Mouse (Mus musculus) liver, embryonic 13.5 days (tissue): ENCODE results near the gene Zdhhc14. TPM values are rescaled to one million over a fixed set of nuclear protein-coding genes. Genes with fewer than 3 reads are reported as not detected.

Experiments used
- ATAC-seq: fragments of 200-750 bp; cut with Nextera tagmentation; 2 replicates; pipeline ENCODE4 v1.8.0; 2017; ENCODE audit warnings: low read depth, mild to moderate bottlenecking, moderate number of reproducible peaks, moderate library complexity
- DNase-seq: peaks from one replicate; pipeline ENCODE4 v3.0.0; 2022
- H3K27ac ChIP-seq: fragments of 300-500 bp; sonication (generic); 2 replicates; pipeline ENCODE4 v1.5.1; 2015; ENCODE audit warnings: moderate library complexity, mild to moderate bottlenecking, inconsistent platforms
- H3K27me3 ChIP-seq: fragments of 300-500 bp; sonication (generic); 2 replicates; pipeline ENCODE4 v1.6.1; 2015; ENCODE audit warnings: mild to moderate bottlenecking, inconsistent platforms
- H3K36me3 ChIP-seq: fragments of 300-500 bp; sonication (generic); 2 replicates; pipeline ENCODE4 v1.6.1; 2015; ENCODE audit warnings: mild to moderate bottlenecking, inconsistent platforms
- H3K4me1 ChIP-seq: fragments of 300-500 bp; sonication (generic); replicated peaks from 2 replicates; pipeline ENCODE4 v1.6.1; 2015; ENCODE audit warnings: inconsistent platforms
- H3K4me2 ChIP-seq: fragments of 300-500 bp; sonication (generic); 2 replicates; pipeline ENCODE4 v1.6.1; 2015; ENCODE audit warnings: inconsistent platforms, mild to moderate bottlenecking, moderate library complexity
- H3K4me3 ChIP-seq: fragments of 300-500 bp; sonication (generic); replicated peaks from 2 replicates; pipeline ENCODE4 v1.5.1; 2015; ENCODE audit warnings: mild to moderate bottlenecking, inconsistent platforms
- H3K9ac ChIP-seq: fragments of 300-500 bp; sonication (generic); 2 replicates; pipeline ENCODE4 v1.6.1; 2015; ENCODE audit warnings: mild to moderate bottlenecking, inconsistent platforms
- H3K9me3 ChIP-seq: fragments of 300-500 bp; sonication (generic); replicated peaks from 2 replicates; pipeline ENCODE4 v1.6.1; 2016; ENCODE audit warnings: inconsistent platforms
- WGBS: fragments of 180-500 bp; shearing (Covaris S2); methylation state at CpG from one replicate; pipeline ENCODE4 v1.1.7; 2015; ENCODE audit not compliant: insufficient replicate concordance; 5-methylcytosine and 5-hydroxymethylcytosine counted together
- polyA plus RNA-seq: library from polyadenylated mRNA; unstranded; fragments of >200 nt; fragmentation: Nextera tagmentation; extraction: Ambion mirVana; gene quantifications from 2 replicates; pipeline ENCODE4 v1.2.1, GENCODE M21; 2015

Zdhhc14 gene
- polyA plus RNA-seq, 1 experiment from 2014 or later = 4.7 TPM

DNA sequence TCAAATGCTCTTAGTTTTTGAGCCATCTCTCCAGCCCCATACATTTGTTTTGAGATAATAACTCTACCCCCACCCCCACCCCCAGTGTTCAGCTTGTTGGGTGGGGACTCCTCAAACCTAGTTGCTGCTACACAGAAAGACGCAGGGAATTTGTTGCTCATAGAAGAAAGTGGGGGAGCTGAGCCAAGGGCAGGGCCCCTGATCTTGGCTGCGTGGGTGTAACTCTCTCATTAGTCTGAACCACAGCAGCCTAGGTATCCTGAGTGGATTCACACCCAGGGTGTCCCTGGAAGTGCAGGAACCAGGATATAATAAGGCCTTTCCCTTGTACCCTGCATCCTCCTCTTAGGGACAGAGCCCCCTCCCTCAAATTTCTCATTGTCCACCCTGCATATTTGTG is 142.9 kb downstream of the Zdhhc14 start:
- no peak for ATAC-seq
- Histone ChIP-seq H3K4me1 (no peaks in the 10 kb centered on the region), H3K27me3 (no peaks in the 10 kb centered on the region), H3K27ac (no peak overlapping the region), H3K4me3 (no peak overlapping the region), H3K36me3 (no peaks in the 10 kb centered on the region), H3K4me2 (no peak overlapping the region), H3K9ac (no peak overlapping the region), H3K9me3 (no peaks in the 10 kb centered on the region)
- WGBS = 77% methylated on average over 2 of the region's 2 CpGs
- no peak for DNase-seq

DNA sequence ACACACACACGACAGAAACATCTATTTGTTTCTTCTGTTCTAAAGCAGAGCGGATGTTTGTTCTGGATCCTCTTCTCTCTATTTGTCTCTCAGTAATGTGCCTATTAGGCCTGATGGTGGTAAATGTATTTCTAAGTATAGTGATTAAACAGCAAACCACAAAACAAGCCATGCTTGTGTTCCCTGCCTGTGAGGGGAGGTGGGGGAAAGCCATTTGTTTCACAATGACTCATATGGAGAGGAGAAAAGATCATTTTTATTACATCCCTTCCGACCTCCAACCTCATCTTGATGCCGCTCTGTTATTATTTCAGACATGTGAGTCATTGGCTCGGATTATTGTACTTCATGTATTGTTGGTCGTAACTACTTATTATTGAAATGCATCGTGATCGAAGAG is 149.1 kb downstream of the Zdhhc14 start:
- no peak overlapping the region for H3K27ac ChIP-seq
- no peaks in the 10 kb centered on the region for H3K36me3 ChIP-seq
- 82% methylated on average over 8 of the region's 8 CpGs for WGBS
- ATAC-seq (no peak), DNase-seq (no peak)
- no peaks in the 10 kb centered on the region for H3K27me3 ChIP-seq
- no peak overlapping the region for H3K4me3 ChIP-seq
- H3K4me1 ChIP-seq = no peaks in the 10 kb centered on the region
- no peak overlapping the region for H3K9ac ChIP-seq
- H3K9me3 ChIP-seq = no peaks in the 10 kb centered on the region
- no peak overlapping the region for H3K4me2 ChIP-seq

DNA sequence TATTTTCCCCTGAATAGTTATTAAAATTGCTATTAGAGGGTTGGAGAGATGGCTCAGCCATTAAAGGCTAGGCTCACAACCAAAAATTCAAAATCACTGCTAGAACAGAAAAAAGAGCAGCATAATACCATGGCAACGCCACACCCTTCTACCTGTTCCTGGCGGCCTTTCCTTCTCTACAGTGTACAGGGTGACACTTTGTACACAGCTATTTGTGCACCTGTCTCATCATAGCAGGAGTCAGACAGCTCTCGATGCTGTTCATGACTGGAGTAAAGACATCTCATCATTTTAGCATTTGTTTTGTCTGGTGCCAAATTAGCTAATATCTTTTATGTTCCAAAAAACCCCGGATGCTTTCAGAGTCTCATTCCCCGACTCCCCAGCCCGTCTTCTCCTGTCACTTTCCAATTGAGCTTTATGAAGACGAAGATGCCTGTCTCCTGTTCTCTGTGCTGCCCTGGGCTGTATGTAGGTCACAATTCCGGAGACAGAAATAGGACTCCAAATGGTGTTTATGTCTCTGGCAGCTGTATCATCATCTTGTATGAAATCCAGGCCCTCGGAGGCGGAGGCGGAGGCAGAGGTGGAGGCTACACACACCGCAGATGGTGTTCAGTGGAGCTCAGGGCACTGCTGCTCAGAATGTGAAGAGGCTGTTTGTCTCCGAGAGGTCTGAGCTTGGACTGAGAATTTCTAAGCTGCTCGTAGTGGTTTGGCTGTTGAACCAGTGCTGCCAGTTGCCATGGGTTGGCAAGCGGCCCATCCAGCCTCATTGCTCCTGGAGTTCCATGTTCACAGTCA is 150.8 kb downstream of the Zdhhc14 start:
- Histone ChIP-seq H3K4me1 (no peaks in the 10 kb centered on the region), H3K9me3 (no peaks in the 10 kb centered on the region), H3K36me3 (no peaks in the 10 kb centered on the region), H3K4me3 (no peak overlapping the region), H3K27me3 (no peaks in the 10 kb centered on the region), H3K9ac (no peak overlapping the region), H3K27ac (no peak overlapping the region), H3K4me2 (no peak overlapping the region)
- ATAC-seq (no peak), DNase-seq (no peak)
- 85% methylated on average over 15 of the region's 15 CpGs for WGBS

DNA sequence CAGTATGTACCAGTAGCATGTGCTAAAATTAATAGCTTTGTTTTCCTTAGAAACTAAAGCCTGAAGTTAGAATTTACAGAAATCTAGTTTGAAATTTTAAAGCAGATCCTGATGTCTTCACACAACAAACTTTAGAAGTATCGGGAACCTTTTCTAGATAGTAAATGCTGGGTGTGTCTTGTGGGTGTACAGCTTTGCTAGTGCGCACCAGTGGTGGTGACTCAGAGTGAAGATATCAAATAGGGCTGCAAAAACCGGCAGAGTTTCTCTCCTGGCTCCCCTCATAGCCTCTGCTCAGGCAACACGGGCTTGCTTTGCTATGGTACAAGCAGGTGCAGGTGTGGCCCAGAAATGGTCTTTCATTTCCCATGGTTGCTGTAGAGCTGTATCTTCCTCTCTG is 157.8 kb downstream of the Zdhhc14 start:
- Histone ChIP-seq H3K4me1 (no peaks in the 10 kb centered on the region), H3K4me3 (no peak overlapping the region), H3K9me3 (no peaks in the 10 kb centered on the region), H3K36me3 (peaks cover 5% of the 10 kb centered on the region; the same call in 1 of the 2 replicates), H3K27me3 (no peaks in the 10 kb centered on the region), H3K4me2 (no peak overlapping the region), H3K9ac (no peak overlapping the region), H3K27ac (no peak overlapping the region)
- WGBS = 65% methylated on average over 4 of the region's 4 CpGs
- no peak for ATAC-seq
- no peak for DNase-seq

DNA sequence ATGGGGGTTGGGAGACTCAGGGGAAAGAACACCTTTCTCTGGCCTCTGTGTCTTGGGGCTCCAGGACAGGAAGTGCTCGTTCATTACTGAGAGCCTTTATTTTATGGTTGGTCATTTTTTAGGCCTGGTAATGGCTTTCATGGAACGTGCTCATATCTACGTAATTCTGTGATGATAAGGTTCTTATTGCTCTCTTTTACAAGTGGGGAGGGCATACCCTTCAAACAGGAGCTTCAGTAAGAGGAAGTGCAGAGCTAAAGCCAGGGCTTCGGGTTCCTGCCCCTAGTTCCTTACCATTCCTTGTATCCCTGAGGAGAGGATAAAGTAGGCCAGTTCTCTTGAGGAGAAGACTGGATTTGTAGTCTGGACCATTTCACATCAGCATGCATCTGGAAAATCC is 158.3 kb downstream of the Zdhhc14 start:
- H3K27ac ChIP-seq = no peak overlapping the region
- no peaks in the 10 kb centered on the region for H3K9me3 ChIP-seq
- no peaks in the 10 kb centered on the region for H3K4me1 ChIP-seq
- no peak overlapping the region for H3K4me3 ChIP-seq
- no peak overlapping the region for H3K4me2 ChIP-seq
- ATAC-seq = no peak
- H3K27me3 ChIP-seq = no peaks in the 10 kb centered on the region
- WGBS = 64% methylated on average over 4 of the region's 4 CpGs
- H3K36me3 ChIP-seq = peaks cover 5% of the 10 kb centered on the region; the same call in 1 of the 2 replicates
- DNase-seq = no peak
- H3K9ac ChIP-seq = no peak overlapping the region

DNA sequence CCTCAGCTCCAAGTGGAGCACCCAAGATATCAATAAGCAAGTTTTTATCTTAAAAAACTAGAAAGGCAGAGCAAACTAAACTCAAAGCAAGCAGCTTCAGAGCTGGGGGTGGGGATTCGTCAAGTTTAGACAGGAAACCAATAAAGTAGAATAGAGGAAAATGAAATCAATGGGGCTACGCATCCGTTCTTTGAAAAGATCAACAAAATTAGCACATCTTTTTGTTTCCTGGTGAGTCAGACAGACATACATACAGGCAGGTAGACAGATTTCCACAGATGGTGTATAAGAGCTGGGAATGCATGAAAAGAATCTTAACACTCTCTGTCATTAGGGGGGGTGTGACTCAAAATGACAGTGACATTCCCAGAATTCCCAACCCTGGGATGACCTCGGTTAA is 159.2 kb downstream of the Zdhhc14 start:
- Histone ChIP-seq H3K9me3 (no peaks in the 10 kb centered on the region), H3K36me3 (peaks cover 5% of the 10 kb centered on the region; the same call in 1 of the 2 replicates), H3K4me1 (no peaks in the 10 kb centered on the region), H3K4me3 (no peak overlapping the region), H3K27me3 (no peaks in the 10 kb centered on the region), H3K4me2 (no peak overlapping the region), H3K27ac (no peak overlapping the region), H3K9ac (no peak overlapping the region)
- no peak for ATAC-seq
- DNase-seq = no peak
- WGBS = 69% methylated on average over 4 of the region's 4 CpGs

DNA sequence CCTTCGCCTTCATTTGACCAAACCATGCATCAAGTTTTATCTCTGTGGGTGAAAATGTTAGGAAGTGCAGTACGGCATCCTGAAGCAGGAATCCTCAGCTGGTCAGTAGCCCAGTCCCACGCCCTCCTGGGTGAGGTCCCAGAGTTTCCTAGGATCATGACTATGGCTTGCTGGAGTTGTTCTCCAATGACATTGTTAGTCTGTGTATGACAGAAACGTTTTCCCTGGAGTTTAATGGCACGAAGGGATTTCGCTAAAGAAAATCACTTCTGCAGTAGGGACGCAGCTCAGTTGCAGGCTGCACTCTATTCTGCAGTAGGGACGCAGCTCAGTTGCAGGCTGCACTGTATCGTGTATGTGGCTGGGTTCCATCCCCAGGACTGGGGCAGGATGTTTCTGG is 161.6 kb downstream of the Zdhhc14 start:
- Histone ChIP-seq H3K9me3 (no peaks in the 10 kb centered on the region), H3K27ac (no peak overlapping the region), H3K4me3 (no peak overlapping the region), H3K9ac (no peak overlapping the region), H3K4me2 (no peak overlapping the region), H3K36me3 (peaks cover 9% of the 10 kb centered on the region; the same call in 1 of the 2 replicates), H3K4me1 (no peaks in the 10 kb centered on the region), H3K27me3 (no peaks in the 10 kb centered on the region)
- DNase-seq = no peak
- no peak for ATAC-seq
- 74% methylated on average over 9 of the region's 9 CpGs for WGBS

DNA sequence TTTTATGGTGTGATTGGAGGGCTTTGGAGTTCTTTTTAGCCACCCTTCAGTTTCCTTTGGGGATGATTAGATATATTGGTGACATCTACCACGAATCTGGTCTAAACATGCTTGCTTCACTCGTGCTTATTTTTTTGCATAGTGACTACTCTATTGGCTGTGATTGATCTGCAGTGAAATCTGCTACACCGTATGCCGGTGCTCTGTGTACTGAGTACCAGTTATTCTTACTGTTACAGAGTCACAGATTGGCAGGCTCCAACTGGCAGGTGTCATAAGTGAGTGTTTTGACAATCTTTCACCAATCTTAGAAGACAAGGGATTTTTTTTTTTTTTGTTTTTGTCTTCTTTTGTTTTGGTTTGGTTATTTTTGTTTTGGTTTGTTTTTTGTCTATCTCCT is 163.2 kb downstream of the Zdhhc14 start:
- 82% methylated on average over 4 of the region's 4 CpGs for WGBS
- Histone ChIP-seq H3K36me3 (0 out of 2 replicates have a peak, but pooled peaks cover 14% of the 10 kb centered on the region), H3K4me2 (no peak overlapping the region), H3K27ac (no peak overlapping the region), H3K9me3 (no peaks in the 10 kb centered on the region), H3K4me3 (no peak overlapping the region), H3K9ac (no peak overlapping the region), H3K27me3 (no peaks in the 10 kb centered on the region), H3K4me1 (no peaks in the 10 kb centered on the region)
- DNase-seq (no peak), ATAC-seq (no peak)

DNA sequence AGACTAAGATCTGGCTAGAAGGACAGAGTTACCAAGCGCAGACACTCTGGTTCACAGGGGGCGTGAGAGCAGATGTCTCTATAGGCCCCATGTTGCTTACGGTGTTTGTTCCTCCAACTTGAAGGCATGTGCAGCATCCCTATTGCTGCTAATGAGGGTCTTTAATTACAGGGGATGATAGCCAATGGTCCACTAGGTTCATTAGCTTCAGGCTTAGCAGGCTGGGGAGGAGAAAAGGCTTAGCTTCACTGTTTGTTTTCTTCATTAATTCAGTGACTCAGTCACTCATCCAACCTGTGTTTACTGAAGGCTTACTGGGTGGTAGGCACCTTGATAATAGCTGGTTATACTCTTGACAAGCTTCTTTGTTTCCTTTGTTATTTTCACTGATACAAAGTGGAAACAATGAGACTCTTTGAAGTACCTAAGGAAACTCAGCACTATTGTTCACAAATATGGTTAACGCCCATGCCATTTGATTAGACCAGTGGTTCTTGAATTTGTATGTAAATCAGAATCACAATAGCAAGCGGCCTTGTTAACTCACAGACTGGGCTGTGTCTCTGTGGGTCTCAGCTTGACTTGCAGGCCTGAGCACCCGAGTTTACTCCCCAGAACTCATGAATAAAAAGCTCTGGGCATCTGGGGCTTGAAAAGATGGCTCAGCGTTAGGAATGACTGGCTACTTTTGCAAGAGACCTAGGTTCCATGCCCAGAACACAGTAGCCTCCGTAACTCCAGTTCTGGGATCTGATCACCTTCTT is 168.1 kb downstream of the Zdhhc14 start:
- 0 out of 2 replicates have a peak, but pooled peaks cover 12% of the 10 kb centered on the region for H3K36me3 ChIP-seq
- H3K4me2 ChIP-seq = no peak overlapping the region
- WGBS = 72% methylated on average over 8 of the region's 8 CpGs
- H3K4me3 ChIP-seq = no peak overlapping the region
- no peak for DNase-seq
- no peaks in the 10 kb centered on the region for H3K27me3 ChIP-seq
- H3K4me1 ChIP-seq = no peaks in the 10 kb centered on the region
- H3K27ac ChIP-seq = no peak overlapping the region
- no peak overlapping the region for H3K9ac ChIP-seq
- no peaks in the 10 kb centered on the region for H3K9me3 ChIP-seq
- ATAC-seq = no peak

DNA sequence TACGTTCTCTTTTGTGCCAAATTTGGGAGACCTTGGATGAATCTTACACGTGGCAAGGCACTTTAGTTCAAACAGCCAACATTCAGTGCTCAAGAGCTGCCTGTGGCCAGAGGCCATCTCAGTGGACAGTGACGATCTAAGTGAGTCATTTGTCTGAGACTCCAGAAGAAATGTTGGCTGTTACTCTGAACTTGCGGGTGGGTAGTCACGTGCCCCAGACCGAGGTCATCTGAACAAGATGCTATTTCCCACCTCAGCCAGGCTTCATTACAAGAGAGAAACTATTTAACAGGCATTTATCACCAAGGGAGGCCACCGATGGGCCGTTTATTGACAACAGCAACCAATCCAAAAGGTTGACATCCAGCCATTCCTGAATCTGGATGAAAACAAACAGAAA is 174.3 kb downstream of the Zdhhc14 start:
- no peak overlapping the region for H3K27ac ChIP-seq
- no peak overlapping the region for H3K9ac ChIP-seq
- H3K4me2 ChIP-seq = no peak overlapping the region
- 73% methylated on average over 8 of the region's 8 CpGs for WGBS
- no peaks in the 10 kb centered on the region for H3K27me3 ChIP-seq
- peaks cover 4% of the 10 kb centered on the region; the same call in 1 of the 2 replicates for H3K36me3 ChIP-seq
- no peaks in the 10 kb centered on the region for H3K4me1 ChIP-seq
- ATAC-seq (no peak), DNase-seq (no peak)
- H3K9me3 ChIP-seq = no peaks in the 10 kb centered on the region
- no peak overlapping the region for H3K4me3 ChIP-seq

DNA sequence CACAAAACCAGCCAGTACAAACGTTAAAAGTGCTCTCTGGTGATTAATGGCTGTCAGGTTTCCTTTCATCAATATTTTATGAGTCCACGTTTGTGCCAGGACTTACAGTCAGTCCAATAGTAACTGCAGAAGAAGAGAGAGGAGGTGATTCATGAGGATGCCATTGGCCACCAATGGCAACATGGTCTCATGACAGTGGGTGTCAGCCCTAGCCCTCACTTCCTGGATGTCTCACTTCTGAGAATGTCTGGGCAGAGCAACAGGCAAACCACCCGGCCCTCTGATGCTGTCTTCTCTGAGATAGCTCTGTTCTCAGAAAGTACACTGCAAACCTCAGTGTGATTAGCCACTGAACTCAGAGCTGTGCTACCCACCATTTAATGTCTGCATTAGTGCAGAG is 176.1 kb downstream of the Zdhhc14 start:
- no peak overlapping the region for H3K4me3 ChIP-seq
- DNase-seq = no peak
- no peak overlapping the region for H3K27ac ChIP-seq
- no peaks in the 10 kb centered on the region for H3K9me3 ChIP-seq
- peaks cover 4% of the 10 kb centered on the region; the same call in 1 of the 2 replicates for H3K36me3 ChIP-seq
- no peak overlapping the region for H3K9ac ChIP-seq
- WGBS = 42% methylated on average over 3 of the region's 3 CpGs
- no peak for ATAC-seq
- H3K27me3 ChIP-seq = no peaks in the 10 kb centered on the region
- H3K4me1 ChIP-seq = no peaks in the 10 kb centered on the region
- no peak overlapping the region for H3K4me2 ChIP-seq
